Mouse (Mus musculus) kidney, adult 18-20 months (tissue): ENCODE data around the gene Mpl.

Source experiments
- DNase-seq: peaks from one replicate; pipeline ENCODE4 v3.0.0; 2021

Mpl gene

GRCm38 (mm10) chr4:118457345-118457975, at the start of gene Mpl:
Gene Mpl (minus strand): TSS chr4:118457513.
- DNase-seq = no peak

DNA sequence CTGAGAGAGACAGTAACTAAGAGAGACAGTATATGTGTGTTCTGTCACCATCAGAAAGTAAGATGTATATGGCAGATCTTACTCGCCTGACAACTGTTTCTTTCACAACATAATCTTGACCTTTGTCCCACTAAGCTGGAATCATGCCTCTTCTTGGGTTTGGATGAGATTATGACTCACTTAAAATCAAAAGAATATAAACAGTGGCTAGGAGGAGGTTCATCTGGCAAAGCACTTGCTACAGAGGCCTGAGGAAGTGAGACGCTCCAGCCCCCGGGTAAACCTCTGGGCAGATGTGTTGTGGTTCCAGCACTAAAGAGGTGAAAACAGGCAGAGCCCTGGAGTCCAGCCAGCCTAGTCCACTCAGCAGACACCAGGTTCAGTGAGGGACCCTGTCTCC, 48.2 kb upstream of the Mpl start:
- DNase-seq = no peak

GRCm38 (mm10) chr4:118500792-118501191, 43.5 kb upstream of the Mpl start:
- peak; percentile 64 for DNase-seq

GRCm38 (mm10) chr4:118500171-118500724, 42.9 kb upstream of the Mpl start:
- peak; percentile 61 for DNase-seq

- no peak for DNase-seq
These were observed 33.1 kb upstream of the Mpl start for GRCm38 (mm10) chr4:118490461-118490860.

DNA sequence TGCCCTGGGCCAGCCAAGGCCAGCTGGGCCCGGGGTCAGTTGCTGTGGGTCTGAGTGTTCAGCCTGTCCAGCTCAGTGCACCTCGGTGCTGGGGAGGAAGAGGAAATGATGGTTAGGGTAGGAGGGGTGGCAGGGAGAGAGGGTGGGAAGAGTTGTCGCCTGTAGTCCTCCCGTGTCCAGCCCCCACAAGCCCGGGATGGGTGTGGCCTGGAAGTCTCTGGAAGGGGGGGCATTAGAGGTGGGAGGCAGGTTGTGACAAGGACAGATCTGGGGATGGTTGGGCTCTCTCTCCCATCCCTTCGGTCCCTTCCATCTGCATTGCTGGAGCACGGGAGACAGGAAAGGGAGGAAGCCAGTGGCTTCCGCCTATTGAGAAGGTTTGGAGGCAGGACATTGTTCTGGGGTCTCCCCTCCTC, 32.4 kb upstream of the Mpl start, which contains the start of gene Tie1:
Gene Tie1 (minus strand): TSS at position 345 of the 416 bp plus-strand sequence.
- DNase-seq = peak; percentile 65

DNA sequence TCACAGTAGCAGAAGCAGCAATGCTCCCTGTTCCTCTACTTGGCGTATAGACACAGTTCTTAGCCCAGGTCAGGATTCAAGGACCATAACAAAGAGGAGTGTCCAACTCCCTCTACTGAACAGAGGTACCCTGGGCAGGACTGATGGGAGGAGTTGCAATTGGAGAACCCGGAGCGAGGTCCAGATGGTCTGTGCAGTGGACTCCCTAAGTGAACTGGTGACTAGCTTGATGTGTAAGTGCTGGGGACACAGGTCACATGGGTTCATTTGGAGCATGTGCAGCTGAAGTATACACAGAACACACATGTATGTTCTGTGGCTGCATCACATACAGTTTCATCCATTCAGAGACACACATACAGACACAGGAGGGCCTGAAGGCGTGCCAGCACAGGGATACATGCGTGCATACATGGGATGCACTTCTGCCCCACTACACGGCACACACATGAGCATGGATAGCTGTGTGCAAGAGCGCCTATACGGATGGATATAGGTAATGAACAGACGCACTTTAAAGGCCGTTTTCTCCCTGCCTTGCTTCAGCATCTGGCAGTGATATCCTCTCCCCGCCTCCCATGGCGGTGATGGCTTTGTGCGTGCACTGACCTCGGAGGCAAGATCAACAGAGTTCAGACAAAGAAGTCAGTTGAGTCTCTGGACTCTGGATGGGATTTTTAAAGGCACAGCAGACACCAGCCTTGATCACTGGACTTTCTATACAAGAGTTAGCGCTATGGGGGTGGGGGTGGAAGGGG, 19.6 kb upstream of the Mpl start:
- no peak for DNase-seq

GRCm38 (mm10) chr4:118472687-118473086, 15.4 kb upstream of the Mpl start:
- no peak for DNase-seq

GRCm38 (mm10) chr4:118471281-118471680, 14.0 kb upstream of the Mpl start:
- DNase-seq = no peak

DNA sequence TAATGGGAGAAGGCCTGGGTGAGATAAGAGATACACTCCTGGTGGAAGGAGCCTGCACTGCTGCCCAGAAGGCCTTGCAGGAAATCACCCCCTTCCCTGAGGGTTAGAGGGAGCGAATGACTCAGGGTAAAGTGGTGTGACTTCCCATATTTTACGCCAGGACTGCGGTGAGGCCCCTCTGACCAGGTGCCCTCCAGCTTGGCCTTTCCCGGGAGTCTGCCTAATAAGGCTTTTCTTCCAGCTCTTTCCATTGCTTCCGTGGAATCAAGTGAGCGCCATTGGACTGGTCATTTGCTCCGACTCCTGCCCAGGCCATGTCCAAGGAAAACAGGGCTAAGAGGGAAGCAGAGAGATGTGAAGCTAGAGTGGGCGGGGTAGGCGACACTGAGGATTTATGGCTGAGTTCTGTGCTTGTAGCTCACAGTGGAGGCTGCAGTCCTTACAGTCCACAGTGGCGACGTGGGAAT, 8.4 kb upstream of the Mpl start:
- peak; percentile 23 for DNase-seq

DNA sequence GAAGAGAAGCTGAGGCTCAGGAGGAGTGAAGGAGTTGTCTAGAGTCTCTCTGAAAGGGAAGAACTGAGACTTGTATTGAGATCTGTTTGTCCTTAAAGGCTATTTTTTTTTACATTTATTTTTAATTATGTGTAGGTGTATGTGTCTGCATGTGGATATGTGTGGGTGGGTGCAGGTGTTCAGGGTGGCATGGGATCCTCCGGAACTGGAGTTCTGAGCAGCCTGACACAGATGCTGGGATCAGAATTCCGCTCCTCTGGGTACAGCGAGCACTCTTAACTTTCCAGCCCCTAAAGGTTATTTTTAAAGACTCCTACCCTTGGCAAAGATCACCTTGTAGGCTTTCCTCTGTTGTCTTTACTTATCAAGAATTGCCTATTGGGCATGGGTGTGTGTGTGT, 7.6 kb upstream of the Mpl start:
- no peak for DNase-seq

DNA sequence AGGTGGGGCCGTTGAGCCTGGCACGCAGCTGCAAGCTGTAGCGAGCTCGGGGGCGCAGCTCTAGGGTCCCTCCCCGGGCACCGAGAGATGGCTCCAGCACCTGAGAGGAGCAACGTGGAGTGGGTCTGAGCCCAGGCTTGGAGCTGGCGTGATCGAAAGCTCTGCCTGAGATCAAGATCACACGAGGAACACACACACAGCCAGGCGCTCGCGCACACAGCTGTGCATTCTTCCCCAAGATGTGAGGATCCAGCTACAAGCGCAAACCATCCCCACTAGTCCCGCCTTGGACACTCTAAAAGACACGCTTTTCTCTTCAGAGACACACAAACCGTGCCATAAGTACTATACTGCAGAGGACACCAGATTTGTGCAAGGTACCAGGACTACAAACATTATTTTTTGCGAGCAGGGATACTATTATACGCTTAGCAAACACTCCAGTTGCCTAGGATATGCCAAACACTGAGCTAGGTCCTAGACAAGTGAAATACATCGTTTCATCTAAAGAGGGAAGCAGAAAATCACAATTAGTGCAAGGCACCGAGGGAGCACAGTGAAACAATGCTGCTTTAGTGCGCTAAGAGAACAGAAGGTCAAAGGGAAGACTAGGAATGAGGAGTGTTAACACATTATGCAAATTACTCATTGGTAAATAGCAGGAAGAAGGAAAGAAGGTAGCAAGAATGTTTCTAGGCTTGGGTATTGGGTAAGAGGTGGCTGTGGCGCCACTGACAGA, 10.7 kb downstream of the Mpl start:
- no peak for DNase-seq

DNA sequence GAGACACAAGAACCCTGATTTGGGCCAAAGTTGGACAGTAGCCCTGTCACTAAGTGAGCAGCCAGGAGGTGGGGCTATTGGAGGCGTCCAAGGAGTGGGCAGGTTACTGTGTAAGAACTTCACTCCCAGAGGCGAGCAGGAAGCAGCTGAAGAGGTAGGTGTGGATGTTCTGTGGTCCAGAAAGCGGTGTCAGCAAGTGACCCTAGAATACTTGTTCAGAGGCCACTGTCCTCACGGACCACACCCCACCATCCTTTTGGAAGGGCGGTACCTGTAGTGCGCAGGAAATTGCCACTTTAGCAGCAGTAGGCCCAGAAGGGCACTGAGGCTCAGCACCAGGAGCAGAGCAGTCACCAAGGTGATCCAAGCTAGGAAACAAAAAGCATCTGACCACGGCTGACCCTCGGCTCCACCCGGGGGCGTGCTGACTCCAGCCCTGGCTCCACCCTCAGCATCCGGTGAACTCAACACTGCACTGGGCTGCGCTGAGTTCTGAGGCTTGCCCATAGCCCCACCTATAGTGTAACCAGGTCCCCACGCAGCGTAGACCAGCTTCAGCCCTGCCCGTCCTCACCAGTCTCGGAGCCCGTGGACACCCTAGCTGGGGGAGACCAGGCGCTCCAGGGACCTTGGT, 11.4 kb downstream of the Mpl start:
- peak; percentile 69 for DNase-seq

DNA sequence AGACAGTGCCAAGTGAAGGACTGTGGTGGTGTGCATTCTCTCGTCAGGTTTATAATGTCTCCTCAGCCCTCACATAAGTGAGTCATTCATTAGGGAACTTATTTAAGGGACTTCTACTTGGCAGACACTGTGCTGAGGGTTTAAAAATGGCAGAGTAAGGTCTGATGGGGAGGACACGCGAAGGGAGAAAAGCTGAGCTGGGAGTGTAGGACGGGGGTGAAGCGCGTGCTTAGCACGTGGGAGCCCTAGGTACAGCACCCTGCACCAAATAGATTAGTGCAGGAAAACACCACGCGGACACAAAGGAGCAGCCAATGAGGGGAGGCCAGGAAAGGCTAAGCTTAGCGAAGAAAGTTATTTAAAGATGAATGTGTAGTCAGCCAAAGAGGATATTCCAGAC, 12.2 kb downstream of the Mpl start:
- DNase-seq = no peak

DNA sequence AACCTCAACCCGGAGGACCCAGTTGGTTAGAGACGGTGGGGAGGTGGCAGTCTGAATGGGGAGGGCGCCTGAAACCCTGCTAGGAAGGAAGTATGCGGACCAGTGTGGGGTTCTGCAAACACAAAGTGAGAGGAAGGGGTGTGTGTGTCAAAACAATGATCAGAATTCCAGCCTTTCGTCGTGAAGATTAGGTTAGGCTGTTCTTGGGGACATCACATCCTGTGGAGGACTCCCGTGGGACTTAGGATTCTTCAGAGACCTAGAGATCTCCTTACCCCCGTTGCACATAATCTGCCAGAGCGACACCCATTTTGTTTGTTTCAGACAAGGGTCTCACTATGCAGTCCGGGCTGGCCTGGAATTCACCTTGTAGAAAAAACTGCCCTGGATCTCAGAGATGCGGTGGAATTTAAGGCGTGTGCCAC, 19.5 kb downstream of the Mpl start:
- no peak for DNase-seq

GRCm38 (mm10) chr4:118436820-118437603, 20.3 kb downstream of the Mpl start, which contains the start of gene Cdc20:
Gene Cdc20 (minus strand): TSS chr4:118437352.
- DNase-seq = peak; percentile 83

DNA sequence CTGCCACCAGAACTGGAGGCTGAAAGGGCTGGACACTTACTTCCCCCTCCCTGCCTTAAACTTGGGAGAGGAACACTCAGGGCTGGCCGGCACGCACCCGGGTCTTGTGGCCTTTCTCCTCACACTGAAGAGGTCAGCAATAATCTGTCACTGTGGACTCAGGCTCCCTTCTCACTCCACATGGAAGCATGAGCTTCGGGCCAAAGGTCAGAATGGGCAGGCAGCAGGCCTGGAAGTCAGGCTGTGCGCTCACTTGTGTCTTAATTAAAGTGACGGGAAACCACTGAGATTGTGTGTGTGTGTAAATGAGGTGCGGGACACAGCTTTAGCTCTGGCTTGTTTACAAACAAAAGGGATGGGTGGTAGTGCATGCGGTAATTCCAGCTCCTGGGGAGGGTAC, 25.0 kb downstream of the Mpl start:
- peak; percentile 64 for DNase-seq

DNA sequence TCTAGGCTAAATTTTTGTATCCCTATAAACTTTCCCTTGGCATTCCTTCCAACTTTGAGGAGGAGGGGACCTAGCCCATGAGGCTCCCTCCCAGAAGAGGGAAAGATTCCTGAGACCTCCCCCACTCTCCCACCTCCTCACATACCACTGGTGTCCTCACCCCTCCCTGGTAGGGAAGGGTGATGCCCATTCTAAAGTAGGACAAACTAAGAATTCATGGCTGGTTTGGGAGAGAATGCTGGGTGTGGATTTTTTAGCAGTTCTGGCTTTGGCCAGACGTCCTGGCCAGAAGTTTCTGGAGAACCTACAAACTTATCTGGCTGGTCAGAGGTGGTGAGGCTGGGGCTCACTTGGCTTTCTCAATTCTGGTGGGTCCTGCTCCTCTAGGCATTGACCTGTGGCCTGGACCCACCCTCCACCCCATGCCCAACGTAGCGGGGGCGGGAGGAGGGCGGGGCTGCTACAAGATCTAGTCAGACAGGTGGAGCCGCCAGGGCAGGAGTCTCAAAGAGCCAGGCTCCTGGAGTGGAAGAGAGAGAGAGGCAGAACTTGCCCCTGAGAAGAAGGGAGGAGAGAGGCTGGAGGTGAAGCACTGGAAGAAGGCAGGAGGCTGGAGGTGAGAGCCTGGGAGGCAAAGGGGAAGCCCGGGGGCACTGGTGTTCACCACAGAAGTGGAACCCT, 28.0 kb downstream of the Mpl start:
- peak; percentile 56 for DNase-seq

DNA sequence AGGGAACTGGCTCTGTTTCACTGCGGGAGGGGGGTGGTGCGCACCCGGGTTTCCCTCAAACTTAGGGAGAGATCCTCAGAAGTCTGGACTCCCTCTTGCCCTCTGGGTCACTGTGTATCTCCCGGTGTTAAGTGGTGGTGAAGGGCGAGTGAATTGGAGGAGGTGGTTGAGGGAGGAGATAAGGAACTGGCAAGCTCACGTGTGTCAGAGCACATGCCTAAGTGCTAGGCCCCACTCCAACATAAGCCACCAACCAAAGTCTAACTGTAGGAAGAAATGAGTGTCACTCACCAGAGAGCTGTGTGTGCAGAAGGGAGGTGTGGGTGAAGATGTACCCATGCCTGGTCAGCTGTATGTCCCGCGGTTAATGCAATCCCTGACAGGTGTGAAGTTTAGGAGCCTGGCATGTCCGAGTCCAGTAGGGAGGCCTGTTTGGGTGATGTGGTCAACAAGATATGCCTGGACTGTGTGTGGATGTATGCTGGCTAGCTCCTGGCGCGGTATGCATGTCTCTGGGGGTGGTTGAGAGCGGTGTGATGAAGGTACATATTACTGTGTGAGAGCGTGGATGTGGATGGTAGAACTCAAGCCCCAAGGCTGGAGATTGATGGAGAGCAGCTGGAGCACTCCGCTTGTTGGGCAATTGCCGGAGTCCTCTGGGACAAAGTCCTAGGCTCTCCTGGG, 28.6 kb downstream of the Mpl start:
- DNase-seq = no peak

DNA sequence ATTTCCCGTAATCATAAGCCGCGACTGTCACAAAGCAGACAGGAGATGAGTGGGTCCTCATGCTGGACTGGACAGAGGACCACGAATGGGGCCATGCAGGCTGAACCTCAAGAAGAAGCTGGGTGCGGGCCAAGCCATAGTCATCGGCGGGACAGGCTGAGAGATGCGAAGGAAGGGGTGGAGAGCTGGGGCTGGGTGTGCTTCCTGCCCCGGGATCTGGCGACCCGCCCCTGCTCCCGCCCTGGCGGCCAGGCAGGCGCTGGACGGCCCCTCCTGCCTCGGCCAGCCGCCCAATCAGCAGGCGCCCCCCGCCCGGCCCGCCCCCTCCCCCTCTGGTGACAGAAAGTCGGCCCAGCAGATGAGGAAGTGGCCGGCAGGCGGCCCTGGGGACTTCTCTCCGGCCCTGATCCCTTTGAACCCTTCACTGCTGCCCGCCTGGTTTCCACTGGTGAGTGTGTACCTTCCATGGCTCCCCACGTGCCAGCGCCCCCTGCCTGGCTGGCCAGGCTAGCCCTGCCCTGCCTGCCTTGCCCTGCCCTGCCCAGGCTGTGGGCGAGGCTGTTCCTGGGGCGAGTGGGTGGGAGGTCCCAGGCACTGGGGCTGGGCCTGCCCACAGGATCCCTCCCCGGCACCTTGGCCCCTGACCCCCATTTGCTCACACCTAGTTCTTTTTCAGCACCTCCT, 29.4 kb downstream of the Mpl start, which contains the start of gene Elovl1:
Gene Elovl1 (plus strand): TSS at position 326 of the 684 bp plus-strand sequence.
- DNase-seq = peak; percentile 91
